Mouse (Mus musculus) intestine, embryonic 16.5 days (tissue): ENCODE measurements at regions not wholly inside any gene's neighbourhood (a gene's known extent, or its start where the extent isn't known, plus 50 kb on each side); places are given as distances from the start of the nearest gene placed in this dataset.
A peak's percentile ranks its signal among the peaks of the same experiment; 100 is the strongest.

Experiments
- ATAC-seq: fragments of 200-750 bp; cut with Nextera tagmentation; 2 replicates; pipeline ENCODE4 v1.8.0; 2017; ENCODE audit warnings: moderate TSS enrichment, moderate library complexity
- H3K27ac ChIP-seq: fragments of 300-500 bp; sonication (generic); 2 replicates; pipeline ENCODE4 v1.5.1; 2014; ENCODE audit warnings: mild to moderate bottlenecking, low read length
- H3K27me3 ChIP-seq: fragments of 300-500 bp; sonication (generic); replicated peaks from 2 replicates; pipeline ENCODE4 v1.6.1; 2014; ENCODE audit warnings: low read length, control low read depth, mixed read lengths; ENCODE audit not compliant: control insufficient read depth, insufficient read depth
- H3K36me3 ChIP-seq: fragments of 300-500 bp; sonication (generic); 2 replicates; pipeline ENCODE4 v1.6.1; 2014; ENCODE audit warnings: low read length, control low read depth; ENCODE audit not compliant: control insufficient read depth, insufficient read depth
- H3K4me1 ChIP-seq: fragments of 300-500 bp; sonication (generic); 2 replicates; pipeline ENCODE4 v1.6.1; 2014; ENCODE audit warnings: low read length, control low read depth, mixed read lengths; ENCODE audit not compliant: control insufficient read depth, insufficient read depth
- H3K4me2 ChIP-seq: fragments of 300-500 bp; sonication (generic); 2 replicates; pipeline ENCODE4 v1.6.1; 2014; ENCODE audit warnings: low read depth, low read length, control low read depth
- H3K4me3 ChIP-seq: fragments of 300-500 bp; sonication (generic); 2 replicates; pipeline ENCODE4 v1.5.1; 2014; ENCODE audit warnings: mild to moderate bottlenecking, low read length
- H3K9ac ChIP-seq: fragments of 300-500 bp; sonication (generic); 2 replicates; pipeline ENCODE4 v1.6.1; 2014; ENCODE audit warnings: low read depth, low read length
- H3K9me3 ChIP-seq: fragments of 300-500 bp; sonication (generic); 2 replicates; pipeline ENCODE4 v1.6.1; 2016; ENCODE audit warnings: low read length, control low read depth; ENCODE audit not compliant: control insufficient read depth
- WGBS: fragments of 180-500 bp; shearing (Covaris S2); extraction: QIAGEN DNeasy Blood & Tissue Kit; methylation state at CpG from one replicate; pipeline ENCODE4 v1.1.7; 2014; 5-methylcytosine and 5-hydroxymethylcytosine counted together

DNA sequence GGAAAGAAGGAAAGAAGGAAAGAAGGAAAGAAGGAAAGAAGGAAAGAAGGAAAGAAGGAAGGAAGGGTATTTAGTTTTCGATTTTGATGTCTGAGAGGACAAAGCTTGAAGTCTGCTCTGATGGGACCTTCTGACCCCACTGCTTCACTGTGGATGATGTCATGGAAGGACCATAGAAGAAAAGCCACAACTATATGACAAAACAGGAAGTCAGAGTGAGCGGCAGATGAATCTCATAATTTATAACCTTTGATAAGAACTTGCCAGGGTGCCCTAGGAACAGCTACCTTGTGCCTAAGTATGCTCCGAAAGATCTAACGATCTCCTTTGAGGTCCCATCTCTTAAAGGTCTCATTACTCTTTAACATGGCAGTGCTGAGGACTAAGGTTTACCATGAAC lies 253.4 kb downstream of the Kcnrg start:
- H3K9me3 ChIP-seq, result no peaks in the 10 kb centered on the region
- H3K4me2 ChIP-seq, result no peak overlapping the region
- 91% methylated on average over 4 of the region's 4 CpGs for WGBS
- H3K4me3 ChIP-seq, result no peak overlapping the region
- ATAC-seq, result no peak
- H3K36me3 ChIP-seq, result no peaks in the 10 kb centered on the region
- H3K4me1 ChIP-seq, result no peaks in the 10 kb centered on the region
- no peak overlapping the region for H3K27ac ChIP-seq
- no peaks in the 10 kb centered on the region for H3K27me3 ChIP-seq
- H3K9ac ChIP-seq, result no peak overlapping the region

DNA sequence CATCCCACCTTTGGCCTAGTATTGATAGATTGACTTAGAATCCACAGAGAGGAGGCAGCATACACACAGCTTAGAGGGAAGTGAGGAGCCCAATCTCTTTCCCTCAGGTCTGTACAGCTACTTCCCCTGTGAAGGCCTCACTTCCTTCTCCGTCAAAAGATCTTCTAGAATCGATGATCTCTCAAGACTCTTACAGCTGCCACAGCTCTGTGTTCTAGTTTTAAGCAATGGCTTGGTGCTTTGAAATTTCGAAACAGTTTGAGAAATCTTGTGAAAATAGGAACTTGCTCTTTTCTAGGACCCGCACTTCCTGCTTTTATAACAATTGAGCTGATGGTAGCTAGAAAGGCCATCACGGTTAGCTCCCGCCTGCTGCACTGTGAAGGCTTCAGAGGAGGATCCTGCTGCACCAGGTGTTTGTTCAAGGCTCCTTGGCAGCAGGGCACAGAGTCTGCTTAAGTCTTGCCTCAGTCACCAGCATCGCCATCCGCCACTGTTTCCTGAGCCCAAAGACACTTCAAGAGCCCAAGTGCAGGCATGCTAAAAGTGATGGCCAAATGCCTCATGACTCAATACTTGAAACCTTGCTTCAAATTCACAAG lies 254.2 kb downstream of the Kcnrg start:
- ATAC-seq, result no peak
- no peaks in the 10 kb centered on the region for H3K9me3 ChIP-seq
- H3K4me1 ChIP-seq, result no peaks in the 10 kb centered on the region
- H3K4me3 ChIP-seq, result no peak overlapping the region
- WGBS, result 86% methylated on average over 8 of the region's 8 CpGs
- no peak overlapping the region for H3K9ac ChIP-seq
- H3K27ac ChIP-seq, result no peak overlapping the region
- H3K36me3 ChIP-seq, result no peaks in the 10 kb centered on the region
- no peaks in the 10 kb centered on the region for H3K27me3 ChIP-seq
- H3K4me2 ChIP-seq, result no peak overlapping the region

DNA sequence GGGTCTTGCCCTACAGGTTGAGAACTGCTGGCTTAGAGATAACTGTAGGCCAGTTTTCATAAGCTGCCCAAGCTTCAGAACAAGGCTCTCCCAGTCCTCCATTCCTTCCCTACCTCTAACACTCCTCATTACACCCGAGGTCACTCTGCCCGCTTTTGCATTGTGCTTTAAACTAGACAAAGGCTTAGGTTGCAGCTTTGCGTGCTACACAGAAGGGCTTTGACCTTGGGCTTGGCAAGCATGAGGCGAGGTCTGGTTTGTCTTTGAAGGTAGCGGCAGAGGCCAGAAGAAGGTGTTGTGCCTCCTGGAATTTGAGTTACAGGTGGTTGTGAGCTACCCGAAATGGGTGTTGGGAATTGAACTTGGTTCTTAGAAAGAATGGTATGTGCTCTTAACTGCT lies 255.7 kb downstream of the Kcnrg start:
- Histone ChIP-seq H3K4me2 (no peak overlapping the region), H3K9ac (no peak overlapping the region), H3K27ac (no peak overlapping the region), H3K4me1 (no peaks in the 10 kb centered on the region), H3K27me3 (no peaks in the 10 kb centered on the region), H3K4me3 (no peak overlapping the region), H3K36me3 (no peaks in the 10 kb centered on the region), H3K9me3 (no peaks in the 10 kb centered on the region)
- no peak for ATAC-seq
- WGBS, result 83% methylated on average over 6 of the region's 6 CpGs

DNA sequence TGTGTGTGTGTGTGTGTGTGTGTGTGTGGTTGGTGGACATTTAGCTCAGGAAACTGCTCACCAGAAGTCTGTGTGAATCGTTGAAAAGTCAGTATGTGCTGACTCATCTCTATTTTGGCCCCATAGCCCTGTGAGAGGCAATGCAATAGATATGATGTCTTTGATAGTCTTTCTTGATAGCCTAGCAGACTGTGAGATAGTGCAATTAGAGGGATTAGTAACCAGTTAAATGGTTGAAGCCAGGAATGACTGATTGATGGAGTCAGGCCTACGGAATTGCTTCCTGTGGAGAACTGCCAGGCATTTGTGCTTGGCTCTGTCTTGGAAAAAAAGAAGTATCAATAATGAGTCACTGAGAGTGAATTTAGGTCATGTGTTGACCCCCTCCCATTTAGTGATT lies 256.2 kb downstream of the Kcnrg start:
- ATAC-seq, result no peak
- Histone ChIP-seq H3K4me2 (no peak overlapping the region), H3K9me3 (no peaks in the 10 kb centered on the region), H3K4me1 (no peaks in the 10 kb centered on the region), H3K9ac (no peak overlapping the region), H3K4me3 (no peak overlapping the region), H3K36me3 (no peaks in the 10 kb centered on the region), H3K27me3 (no peaks in the 10 kb centered on the region), H3K27ac (no peak overlapping the region)
- WGBS, result 37% methylated on average over 2 of the region's 2 CpGs

DNA sequence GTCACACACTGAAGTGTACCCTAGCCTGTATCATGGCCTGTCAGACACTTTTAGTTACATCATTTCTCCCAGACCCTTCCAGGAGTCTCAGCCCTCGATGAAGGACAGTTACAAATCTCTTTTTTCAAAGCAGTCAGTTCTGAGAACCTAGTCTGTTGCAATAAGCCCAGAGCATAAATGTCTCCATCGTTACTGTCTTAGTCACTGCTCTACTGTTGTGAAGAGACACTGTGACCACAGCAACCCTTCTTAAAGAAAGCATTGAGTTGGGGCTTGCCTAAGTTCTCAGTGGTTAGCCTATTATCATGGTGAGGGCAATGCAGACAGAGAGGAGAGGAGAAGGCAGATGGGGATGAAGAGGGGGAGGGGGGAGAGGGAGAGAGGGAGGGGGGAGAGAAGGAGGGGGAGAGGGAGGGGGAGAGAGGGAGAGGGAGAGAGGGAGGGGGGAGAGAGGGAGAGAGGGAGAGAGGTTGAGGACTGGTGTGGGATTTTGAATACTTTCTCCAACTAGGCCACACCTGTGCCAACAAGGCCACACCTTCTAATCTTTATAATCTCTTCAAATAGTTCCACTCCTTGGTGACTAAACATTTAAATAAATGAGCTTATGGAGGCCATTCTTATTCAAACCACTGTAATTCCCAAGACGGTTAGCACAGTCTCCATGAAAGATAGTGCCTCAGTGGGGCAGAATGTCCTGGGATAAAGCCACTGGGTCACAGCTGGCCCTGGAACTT lies 259.4 kb downstream of the Kcnrg start:
- no peak overlapping the region for H3K4me2 ChIP-seq

DNA sequence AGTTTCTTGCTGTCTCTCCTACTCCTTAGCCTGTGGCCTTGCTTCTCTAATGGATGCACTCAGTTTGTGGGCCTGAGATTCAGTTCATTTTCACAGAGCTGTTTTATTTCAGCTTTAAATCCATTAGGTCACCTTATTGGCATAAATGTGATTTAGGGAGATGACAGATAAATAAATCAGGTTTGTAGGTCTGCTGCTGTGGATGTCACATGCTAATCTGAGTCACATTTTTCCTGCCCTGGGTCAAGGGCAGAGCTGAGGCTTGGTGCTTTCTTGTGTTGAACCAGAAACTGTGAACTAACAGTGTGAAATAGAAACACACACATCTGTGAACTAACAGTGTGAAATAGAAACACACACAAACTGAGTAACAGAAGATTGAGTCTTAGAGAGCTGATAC lies 266.9 kb downstream of the Kcnrg start:
- H3K36me3 ChIP-seq, result no peaks in the 10 kb centered on the region
- H3K9me3 ChIP-seq, result no peaks in the 10 kb centered on the region

More for the DNA sequence above, 259.4 kb downstream of the Kcnrg start:
- H3K27me3 ChIP-seq, result no peaks in the 10 kb centered on the region
- WGBS, result 57% methylated on average over 3 of the region's 3 CpGs
- H3K4me3 ChIP-seq, result no peak overlapping the region
- H3K4me1 ChIP-seq, result no peaks in the 10 kb centered on the region
- no peak for ATAC-seq
- H3K9me3 ChIP-seq, result no peaks in the 10 kb centered on the region
- H3K9ac ChIP-seq, result no peak overlapping the region
- no peaks in the 10 kb centered on the region for H3K36me3 ChIP-seq
- no peak overlapping the region for H3K27ac ChIP-seq

DNA sequence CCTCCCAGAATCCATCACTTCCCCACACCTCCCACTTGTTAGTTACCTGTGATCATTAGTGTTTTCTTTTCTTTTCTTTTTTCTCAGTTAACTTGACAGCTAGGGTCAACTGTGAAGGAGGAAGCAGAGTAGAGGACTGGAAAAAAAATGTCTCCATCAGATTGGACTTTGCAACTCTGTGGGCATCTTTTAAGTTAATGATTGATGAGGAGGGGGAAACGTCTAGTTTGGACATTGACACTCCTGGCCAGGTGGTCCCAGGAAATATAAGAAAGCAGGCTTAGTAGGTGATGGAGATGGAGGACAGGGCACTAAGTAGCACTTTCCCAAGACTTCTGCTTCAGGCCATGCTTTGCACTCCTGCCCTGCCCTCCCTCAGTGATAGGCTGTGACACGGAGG lies 272.2 kb downstream of the Kcnrg start:
- Histone ChIP-seq H3K4me1 (no peaks in the 10 kb centered on the region), H3K4me3 (no peak overlapping the region), H3K27me3 (no peaks in the 10 kb centered on the region), H3K9me3 (no peaks in the 10 kb centered on the region), H3K9ac (no peak overlapping the region), H3K36me3 (no peaks in the 10 kb centered on the region), H3K27ac (no peak overlapping the region), H3K4me2 (no peak overlapping the region)
- ATAC-seq, result 0 out of 2 replicates have a peak, but pooled peaks have one; percentile 23
- WGBS, result 49% methylated on average over 2 of the region's 2 CpGs

More for the DNA sequence above, 266.9 kb downstream of the Kcnrg start:
- no peak overlapping the region for H3K4me3 ChIP-seq
- no peak for ATAC-seq
- H3K4me2 ChIP-seq, result no peak overlapping the region
- no peak overlapping the region for H3K9ac ChIP-seq
- no peak overlapping the region for H3K27ac ChIP-seq
- no peaks in the 10 kb centered on the region for H3K4me1 ChIP-seq
- H3K27me3 ChIP-seq, result no peaks in the 10 kb centered on the region

DNA sequence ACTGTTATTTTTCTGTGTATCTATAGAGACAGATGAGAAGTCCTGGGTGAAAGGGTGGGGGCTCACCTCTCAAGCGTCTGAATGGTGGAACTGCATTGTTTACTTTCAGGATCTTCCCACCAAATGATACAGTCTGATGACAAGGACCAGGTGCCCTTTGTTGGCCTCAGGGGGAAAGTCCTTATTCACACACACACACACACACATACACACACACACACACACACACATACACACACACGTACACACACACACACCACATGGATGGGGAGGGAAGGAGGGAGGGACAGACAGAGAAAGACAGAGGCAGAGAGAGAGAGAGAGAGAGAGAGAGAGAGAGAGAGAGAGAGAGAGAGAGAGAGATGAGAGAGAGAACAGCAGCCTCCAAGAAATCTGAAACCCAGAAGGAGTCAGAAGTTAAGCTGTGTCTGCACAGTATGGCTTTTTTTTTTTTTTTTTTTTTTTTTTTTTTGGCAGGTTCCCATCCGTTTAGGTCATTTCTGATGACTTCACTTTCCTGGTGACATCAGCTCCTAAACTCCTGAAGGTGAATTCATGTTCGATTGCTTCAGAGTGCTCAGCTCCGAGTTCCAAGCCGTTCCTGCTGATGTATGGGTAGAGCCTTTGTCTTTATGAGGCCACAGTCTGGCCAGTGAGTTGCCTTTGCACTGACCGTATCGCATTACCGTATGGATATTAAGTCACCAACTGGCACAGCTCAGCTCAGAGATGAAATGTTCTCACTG lies 273.4 kb downstream of the Kcnrg start:
- Histone ChIP-seq H3K4me1 (no peaks in the 10 kb centered on the region), H3K9ac (no peak overlapping the region), H3K36me3 (no peaks in the 10 kb centered on the region), H3K4me3 (no peak overlapping the region), H3K9me3 (no peaks in the 10 kb centered on the region), H3K27ac (no peak overlapping the region), H3K4me2 (no peak overlapping the region), H3K27me3 (no peaks in the 10 kb centered on the region)
- WGBS, result 49% methylated on average over 9 of the region's 9 CpGs
- ATAC-seq, result no peak

DNA sequence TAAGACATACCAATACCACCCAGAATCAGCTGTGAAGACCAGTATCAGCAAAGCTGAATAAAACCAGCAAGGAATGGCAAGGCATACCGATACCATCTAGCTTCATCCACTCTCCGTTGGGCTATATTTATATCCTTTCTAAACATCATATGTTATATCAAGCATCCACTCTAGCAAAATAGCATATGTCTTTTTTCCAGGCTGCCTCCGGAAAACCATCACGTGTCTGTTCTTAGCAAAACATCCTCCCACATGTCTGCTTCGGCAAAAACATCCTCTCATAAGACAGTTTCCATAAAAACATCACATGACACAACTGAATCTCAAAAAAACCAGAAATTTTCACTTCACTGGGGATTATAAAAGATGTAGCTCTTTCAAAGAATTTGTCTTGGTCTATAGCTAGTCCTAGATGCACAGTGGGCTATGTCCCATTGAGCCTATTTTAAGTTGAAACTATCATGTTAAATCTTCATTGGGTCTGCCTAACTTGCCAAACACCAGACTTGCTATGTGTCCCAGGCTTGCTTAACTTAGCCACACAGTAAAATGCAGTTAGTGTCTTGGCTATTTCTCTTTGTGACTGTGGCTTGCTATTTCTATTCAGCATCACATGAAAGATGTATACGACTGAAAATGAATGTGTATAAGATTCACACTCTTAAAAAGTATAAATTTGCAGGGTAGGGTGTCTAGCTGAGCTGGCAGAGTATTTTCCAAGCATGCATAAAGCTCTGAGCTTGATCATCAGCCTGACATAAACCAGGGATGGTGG lies 278.2 kb downstream of the Kcnrg start:
- no peak for ATAC-seq
- H3K4me3 ChIP-seq, result no peak overlapping the region
- 62% methylated on average over 6 of the region's 6 CpGs for WGBS

More for the DNA sequence above, 278.2 kb downstream of the Kcnrg start:
- Histone ChIP-seq H3K27ac (no peak overlapping the region), H3K4me1 (no peaks in the 10 kb centered on the region), H3K4me2 (no peak overlapping the region), H3K9ac (no peak overlapping the region), H3K36me3 (no peaks in the 10 kb centered on the region), H3K9me3 (no peaks in the 10 kb centered on the region), H3K27me3 (no peaks in the 10 kb centered on the region)
